Mouse (Mus musculus) heart, adult 2 months (tissue): ENCODE data around the gene Gm20671.
A peak's percentile ranks its signal among the peaks of the same experiment; 100 is the strongest.

ENCODE experiments used
- CTCF ChIP-seq: fragments of 200-600 bp; IDR thresholded peaks from 2 replicates; pipeline ENCODE4 v1.8.1; 2022; ENCODE audit warnings: antibody characterized with exemption, mild to moderate bottlenecking, moderate library complexity
- POLR2A ChIP-seq: fragments of 200-500 bp; IDR thresholded peaks from 2 replicates; pipeline ENCODE4 v1.6.1; 2011; ENCODE audit warnings: mild to moderate bottlenecking, low read depth, low read length, control low read depth; ENCODE audit not compliant: insufficient read depth

DNA sequence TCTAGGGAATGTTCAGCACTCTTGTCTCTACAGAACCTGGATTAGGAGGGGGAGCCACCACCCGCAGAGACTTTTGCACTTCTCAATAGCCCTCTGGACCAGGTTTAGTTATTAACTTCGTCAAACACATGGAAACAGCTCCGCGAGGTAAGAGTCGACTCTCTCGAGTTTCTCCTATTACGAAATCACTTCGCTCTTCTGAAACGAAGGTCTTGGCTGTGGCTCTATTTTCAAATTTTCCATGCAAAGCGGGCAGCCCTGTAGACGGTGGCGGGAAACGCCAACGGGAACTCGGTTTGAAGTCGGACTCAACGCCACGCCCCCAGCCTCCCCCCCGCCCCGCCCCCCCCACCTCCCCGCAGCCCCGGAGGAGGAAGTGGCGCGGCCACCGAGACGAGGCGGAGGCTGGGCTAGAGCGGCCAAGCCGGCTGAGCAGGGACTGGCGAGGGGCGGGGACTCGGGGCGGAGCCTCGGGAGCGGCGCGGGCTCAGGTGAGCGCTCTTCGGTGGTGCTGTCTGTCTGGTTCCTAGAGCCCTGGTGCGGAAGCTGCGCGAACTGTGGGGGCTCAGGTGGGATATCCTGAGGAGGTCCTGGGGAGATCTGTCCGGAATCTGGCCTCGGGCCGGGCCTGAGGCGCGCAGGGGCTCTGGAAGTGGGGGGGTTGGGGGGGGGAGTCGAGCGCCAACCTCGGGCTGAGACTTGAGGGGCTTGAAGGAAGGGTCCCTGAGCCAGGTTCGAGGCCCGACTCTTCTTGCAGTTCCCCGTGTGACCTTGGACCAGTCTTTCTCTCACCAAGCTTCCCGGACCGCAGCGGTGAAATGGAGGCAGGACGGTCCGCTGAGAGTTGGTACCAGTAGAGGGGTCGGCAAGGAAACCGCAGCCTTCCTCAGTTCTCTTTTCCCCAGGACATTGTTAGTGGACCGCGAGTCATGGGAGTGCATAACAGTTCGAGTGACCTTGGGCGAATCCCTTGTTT, 36.6 kb upstream of the Gm20671 start, which contains the start of gene Depdc5:
- no peak; the same call in 1 of the 2 replicates for TF ChIP-seq CTCF
- peak; percentile 68 for TF ChIP-seq POLR2A
